Mouse (Mus musculus) mouse trophoblast stem cell (cell line): ENCODE data around the gene Mal.

Experiments used
- in situ Hi-C, 2 experiments: fragments of 300-500 bp; cut with MseI, MboI; formaldehyde crosslinking; loops; 2 replicates in 1 of 2; 3 replicates in 1 of 2; pipeline ENCODE4 v1.15.1; 2025

Mal gene

DNA sequence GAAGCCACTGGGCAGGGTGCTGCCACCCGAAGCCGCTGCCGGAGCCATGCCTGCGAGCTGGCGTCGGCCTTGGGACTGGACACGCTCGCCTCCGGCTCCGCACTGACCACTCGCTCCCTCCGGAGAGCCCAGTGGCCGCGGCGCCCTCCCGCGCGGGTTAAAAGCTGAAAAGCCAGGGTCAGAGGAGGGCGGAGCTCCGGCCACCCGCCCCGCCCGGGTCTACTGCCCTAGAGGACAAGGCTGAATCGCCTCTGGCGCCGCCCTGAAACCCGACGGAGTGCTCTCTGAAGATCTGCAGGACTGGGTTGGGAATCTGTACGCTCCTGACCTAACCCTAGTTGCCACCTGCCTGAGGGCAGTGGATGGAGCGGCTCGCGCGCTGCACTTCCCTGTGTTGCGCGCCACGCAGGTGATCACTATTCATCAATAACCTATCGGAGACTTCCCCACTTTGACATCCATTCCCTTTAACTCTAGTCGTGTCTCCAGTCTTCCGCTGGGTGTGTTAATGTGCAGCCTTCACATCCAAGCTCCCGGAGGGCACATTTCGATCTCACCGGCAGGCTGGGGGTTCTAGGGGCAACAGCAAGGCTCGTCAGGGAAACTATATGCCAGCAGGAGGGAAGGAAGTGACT lies at the start of gene Mal:
TSS of gene Mal (minus strand) at position 610 of the 635 bp plus-strand sequence.
- in situ Hi-C loops, result no loop called here

DNA sequence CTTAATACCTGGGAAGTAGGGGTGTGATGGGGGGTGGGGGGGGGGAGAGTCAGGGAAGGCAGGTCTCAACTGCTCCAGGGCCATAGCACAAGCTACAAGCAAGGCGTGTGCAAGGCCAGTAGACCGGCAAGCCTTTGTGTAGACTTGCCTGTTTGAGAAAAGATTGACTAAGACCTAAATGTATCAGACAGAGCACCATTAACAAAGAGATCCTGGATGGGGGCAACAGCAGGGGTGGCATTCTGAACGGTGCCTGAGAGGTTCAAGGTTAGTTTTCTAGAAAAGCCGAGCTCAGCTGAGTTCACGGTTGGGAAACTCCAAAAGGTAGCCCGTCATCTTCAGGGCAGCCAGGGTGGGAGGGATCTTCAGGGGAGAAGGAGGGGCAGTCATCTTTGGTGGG lies 48.8 kb upstream of the Mal start:
- in situ Hi-C loops, result no loop called here

DNA sequence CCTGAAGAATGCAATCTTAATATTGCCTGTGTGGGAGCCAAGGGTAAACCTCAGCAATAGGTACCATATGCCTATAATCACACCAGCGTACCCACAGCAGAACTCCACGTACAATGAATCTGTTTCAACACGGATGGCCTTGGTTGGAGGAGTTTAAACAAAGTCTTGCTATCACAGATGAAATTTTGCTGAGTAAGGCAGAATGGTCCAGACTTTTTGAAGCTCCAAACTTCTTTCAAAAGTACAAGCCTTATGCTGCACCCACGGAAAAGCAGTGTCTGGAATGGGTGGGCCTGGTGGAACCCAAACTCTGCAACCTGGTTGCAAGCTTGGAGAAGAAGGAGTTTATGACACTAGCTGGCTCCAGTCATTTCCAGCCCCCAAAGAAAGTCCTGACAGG lies 32.7 kb upstream of the Mal start:
- in situ Hi-C loops, result no loop called here

DNA sequence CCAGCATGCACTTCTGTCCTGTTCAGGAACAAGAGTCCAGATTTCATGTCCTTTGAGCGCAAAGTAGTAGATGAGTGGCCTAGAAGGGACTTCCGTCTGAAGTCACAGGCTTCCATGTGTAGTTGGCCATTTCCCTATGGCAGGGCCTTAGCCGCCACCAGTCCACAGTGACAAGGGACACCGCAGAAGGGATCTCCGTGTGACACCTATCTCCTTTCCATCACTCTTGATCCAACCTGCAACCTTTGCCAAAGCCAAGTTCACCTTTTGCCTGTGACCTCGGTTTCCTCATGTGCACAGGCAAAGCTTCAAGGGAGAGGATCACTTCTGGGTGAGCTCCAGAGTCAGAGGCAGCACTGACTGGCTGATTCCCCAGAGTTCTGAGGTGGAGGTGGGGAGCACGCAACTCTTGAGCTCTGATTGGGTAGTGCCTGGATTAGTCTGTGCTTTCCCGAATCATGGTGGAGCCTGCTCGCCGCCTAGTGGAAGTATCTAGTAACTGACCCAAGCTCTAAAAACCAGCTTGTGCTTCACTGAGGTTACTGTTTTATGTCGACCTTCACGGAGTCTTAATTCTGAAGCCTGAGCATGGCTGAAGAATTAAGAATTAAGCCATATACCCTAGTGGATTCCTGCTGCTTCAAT lies 27.3 kb upstream of the Mal start:
- in situ Hi-C loops, result no loop called here

DNA sequence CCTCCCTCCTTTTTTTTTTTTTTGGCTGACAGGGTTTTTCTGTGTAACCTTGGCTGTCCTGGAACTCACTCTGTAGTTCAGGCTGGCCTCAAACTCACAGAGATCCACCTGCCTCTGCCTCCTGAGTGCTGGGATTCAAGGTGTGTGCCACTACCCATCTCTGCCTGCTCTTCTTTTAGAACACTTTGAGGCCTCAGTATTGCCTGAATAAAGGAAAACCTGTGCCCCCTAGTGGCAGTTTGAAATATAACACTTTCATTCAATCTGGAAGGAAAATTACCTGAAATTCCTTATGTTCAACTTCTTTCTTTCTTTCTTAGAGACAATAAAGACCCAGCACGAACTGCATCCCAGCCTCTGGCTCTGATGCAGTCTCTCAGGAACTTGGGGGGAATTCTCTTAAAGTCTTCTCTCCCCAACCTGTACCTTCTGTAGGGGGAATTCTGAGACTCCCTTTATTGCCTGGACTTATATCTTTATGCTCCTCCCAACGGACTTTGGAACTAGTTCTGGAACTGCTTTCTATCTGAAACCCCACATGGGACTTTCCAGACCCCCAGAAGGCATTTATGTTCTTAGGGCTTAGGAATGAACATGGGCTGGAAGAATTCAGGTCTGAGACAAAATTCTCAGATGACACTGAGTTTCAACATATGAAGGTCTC lies 11.5 kb upstream of the Mal start:
- in situ Hi-C loops, result loop anchor here in 1 of 2 experiments (5.0 kb wide), 1 partner anchor 61 kb away; no protein-coding TSS in a partner anchor

DNA sequence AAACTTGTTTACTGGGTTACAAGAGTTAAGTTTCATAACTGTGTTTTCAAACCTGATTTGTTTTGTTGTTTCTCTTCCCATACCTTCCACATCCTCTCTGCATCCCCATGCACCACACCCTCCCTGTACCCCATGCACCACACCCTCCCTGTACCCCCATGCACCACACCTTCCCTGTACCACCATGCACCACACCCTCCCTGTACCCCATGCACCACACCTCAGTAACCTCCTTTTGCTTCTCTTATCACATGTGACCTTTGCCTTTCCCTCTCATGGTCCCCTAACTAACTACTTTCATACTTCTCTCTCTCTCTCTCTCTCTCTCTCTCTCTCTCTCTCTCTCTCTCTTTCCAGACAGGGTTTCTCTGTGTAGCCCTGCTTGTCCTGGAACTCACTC lies 10.5 kb upstream of the Mal start:
- in situ Hi-C loops, result loop anchor here in 1 of 2 experiments (5.0 kb wide), 1 partner anchor 60 kb away; no protein-coding TSS in a partner anchor

DNA sequence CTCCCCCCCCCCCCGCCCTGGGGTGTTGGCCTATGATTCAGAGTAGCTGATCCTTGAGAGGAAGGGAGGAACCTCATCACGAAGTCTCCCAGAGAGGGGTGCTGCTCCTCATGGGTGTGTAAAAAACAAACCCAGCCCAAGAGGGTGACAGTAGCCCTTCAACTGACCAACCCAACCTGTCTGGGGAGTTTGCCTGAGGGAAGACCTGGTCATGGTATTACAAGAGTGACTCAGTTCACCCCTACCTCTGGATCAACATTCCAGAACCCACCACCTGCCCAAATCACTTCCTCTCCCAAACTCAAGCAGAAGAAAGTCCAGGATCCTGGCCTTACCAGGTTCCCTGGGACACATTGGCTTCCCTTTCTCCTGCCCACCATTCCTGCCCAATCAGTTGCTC lies 6.2 kb upstream of the Mal start:
- in situ Hi-C loops, result no loop called here

DNA sequence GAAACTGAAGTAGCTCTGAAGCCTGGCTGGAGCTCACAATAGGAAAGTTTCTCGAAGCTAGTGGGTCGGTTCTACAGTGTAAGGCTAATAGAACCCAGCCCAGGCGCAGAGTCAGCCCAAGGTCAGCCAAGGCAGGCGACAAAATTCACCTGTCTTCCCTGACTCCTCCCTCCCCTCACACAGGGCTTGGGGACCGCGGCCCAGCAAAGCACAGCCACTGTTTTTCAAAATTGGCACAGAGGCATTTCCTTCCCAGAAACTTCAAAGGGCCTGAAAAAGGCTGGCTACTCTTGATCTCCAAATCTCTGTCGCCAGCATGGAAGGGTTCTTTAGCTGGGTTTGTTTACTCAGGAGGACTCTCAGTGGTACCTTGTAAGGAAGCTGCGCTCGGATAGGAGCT lies 1.1 kb downstream of the Mal start:
- in situ Hi-C loops, result no loop called here

DNA sequence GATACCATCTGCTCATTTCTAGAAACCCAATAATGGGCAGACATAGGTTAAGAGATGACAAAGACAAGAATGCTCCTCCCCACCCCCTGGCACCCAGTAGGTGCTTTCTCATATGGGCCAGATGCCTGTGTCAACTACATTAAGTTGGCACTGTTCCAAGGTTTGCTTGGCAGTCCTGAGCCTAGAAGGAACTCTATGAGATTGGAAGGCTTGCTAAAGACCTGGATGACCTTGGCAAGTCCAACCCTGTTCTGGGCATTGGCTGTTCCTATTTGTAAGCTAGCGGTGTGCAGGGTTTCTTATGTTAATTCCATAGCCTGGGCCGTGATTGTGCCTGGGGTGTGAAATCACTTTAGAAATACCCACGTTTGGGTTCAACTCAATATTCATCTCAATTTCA lies 1.7 kb downstream of the Mal start:
- in situ Hi-C loops, result no loop called here

DNA sequence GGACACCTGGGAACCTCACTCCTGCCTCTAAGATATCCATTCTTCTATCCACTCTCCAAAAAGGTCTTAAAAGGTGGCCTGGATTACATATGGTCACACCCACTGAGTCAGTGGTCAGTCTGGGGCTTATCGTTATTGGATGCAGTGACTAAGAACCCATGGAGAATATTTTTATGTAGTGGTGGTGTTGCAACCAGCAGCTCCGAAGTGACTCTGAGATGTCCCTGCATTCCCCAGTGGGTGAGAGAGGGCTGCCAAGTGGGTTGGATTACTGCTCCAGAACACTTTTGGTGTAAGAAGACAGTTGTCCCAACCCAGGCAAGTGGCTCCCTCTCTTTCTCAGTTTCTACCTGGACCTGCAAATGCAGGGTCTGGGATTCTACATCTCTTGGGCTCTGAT lies 3.7 kb downstream of the Mal start:
- in situ Hi-C loops, result no loop called here

DNA sequence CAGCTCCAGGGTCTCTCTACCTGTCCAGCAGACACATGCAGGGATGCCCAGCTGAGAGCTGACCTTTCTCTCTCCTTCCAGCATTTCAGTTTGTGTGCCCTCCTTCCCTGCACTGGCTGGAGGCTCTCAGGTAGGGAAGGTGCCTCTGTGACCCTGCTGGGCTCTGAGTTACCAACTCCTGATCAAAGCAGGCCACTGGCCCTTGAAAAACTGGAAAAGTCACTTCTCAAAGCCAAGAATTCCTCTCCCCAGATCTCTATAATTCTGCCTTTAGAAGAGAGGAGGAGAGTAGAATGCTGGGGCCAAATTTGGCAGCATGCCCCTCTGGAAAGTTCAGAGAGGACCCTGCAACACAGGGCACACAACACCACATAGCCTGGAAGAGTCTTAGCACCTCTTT lies 4.2 kb downstream of the Mal start:
- in situ Hi-C loops, result no loop called here

DNA sequence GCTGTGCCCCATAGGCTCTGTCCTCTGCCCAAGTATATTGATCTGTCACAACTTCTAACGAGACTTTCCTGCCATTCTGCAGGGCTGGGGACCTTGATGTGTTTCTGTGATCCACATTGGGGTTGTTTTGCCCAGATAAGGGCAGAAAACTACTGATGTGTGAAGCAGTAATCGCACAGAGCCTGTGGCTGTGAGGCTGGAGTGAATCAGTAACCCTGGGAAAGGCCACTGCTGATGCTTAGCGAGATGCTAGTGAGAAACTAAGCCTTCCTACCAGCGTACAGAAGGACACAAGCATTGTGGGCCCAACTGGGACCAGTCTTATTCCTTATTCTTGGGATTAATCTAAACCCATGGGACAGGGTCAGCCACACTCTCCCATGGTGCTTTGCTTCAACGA lies 4.9 kb downstream of the Mal start:
- in situ Hi-C loops, result no loop called here

DNA sequence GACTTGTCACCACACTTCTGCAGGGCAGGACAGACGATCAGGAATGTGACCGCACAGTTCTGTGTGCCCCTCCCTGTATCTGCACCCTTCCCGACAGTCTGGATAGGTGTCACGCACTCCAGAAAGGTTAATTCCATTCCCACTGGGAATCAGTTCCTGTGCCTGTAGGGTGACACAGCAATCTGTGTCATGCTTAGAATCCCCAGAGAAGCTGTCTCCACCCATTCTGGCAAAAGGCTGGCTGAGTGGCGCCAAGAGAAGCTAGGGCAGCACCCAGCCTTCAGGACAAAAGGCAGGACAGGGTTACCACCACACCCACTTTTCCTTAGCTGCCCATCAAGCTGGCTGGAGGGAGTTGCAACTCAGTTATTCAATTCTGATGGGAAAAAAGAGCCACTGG lies 6.6 kb downstream of the Mal start:
- in situ Hi-C loops, result no loop called here

DNA sequence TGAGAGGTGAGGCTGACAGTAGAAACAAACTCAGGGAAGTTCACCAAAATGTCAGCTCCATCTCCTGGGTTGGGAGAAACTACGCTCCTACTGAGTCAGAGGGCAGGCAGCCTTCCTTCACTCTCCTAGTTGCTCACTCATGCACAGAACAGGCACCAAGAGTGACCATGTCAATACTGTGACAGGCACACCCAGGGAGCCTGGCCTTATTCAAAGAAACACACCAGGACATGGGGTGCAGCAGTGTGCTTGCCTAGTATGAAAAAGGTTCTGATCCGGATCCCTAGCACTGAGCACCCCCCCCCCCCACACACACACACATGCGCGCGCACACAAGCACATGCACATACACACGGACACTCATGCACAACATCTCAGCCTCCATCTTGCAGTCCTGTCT lies 8.3 kb downstream of the Mal start:
- in situ Hi-C loops, result no loop called here

DNA sequence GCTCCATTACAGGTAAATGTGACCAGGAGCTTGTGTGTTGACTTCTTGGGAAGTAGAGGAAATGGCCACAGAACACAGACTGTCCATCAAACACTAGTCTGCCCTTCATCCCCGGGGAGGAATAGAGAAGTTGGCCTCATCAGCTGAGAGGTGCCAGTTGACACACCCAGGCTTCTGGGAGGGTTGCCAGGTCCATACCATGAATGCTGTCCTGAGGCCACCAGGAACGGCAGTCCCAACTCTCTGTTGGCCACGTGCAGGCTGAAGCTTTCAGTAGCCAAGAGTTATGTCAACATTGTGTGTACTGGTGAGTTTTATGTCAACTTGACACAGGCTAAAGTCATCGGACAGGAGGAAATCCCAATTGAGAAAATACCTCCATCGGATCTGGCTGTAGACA lies 9.6 kb downstream of the Mal start:
- in situ Hi-C loops, result no loop called here

DNA sequence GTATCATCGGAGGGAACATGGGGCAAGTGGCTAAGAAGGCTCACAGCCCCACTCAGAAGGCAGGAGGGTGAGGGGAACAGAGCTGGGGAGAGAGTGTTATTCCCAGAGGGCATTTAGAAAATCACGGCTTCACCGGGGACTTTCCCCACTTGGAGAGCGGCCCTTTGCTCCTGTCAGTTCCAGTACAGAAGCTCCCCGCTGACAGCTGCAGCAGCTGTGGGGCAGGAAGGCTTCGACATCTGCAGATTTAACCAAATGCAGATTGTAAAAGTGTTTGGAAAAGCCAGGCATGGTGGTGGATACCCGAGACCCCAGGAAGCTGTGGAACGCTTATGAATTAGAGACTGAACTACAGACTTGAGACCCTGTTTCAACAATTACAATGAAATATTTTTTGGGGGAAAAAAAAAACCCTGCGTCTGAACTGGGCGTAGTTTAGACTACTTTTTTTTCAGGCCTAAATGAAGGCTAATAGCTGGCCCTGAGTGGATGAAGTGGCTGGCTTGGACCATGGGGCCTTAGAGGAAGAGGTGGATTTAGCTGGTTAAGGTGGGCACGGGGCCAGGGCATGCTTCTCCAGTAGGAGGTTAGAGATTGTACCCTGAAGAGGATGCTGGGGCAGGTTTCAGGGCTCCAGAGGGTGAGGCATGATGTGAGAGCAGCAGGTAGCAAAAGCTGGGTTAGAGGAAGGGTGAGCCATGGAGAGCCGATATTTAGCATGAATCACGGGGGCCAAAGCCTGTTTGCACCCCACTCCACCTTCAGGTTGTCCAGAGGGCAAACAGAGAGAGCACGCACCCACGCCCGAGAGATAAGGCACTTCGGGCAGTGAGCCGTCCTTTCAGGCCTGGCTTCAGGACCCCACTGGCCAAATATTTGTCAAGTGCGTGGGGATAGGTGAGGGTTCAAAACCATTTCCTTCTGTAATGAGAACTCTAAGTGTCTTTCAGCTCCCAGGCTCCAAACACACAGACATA lies 12.5 kb downstream of the Mal start:
- in situ Hi-C loops, result no loop called here

DNA sequence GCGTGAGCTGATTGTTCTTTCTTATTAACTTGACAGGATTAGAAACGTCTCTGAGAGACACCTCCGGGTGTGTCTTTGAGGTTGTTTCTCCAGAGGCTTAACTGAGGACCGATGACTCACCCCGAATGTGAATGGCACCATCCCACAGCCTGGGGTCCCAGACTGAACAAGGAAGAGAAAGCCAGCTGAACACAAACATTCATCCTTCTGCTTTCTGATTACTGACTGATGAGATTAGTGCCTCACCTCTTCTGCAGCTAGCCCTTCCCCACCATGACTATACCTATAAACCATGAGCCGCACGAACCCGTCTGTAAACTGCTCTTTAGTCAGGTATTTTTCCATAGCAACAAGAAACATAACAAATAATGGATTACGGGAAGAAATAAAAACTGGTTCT lies 17.5 kb downstream of the Mal start:
- in situ Hi-C loops, result no loop called here

DNA sequence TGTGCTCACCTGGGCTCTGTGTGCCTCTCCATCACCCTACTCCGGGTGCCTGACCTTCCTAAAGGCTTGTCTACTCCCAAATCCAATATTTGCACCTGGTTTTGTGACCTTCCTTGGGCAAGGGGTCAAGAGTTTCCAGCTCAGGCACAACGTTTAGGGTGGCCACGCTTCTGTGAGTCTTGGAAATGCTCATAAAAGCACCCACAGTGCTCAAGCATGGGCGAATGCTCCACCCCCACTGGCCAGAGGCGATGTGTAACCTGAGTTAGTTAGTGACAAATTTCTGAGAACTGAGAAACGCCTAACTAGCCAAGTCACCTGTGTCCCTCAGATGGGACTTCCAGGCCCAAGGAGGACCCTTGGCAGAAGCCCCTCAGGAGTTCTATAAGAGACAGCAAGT lies 20.9 kb downstream of the Mal start:
- in situ Hi-C loops, result no loop called here

DNA sequence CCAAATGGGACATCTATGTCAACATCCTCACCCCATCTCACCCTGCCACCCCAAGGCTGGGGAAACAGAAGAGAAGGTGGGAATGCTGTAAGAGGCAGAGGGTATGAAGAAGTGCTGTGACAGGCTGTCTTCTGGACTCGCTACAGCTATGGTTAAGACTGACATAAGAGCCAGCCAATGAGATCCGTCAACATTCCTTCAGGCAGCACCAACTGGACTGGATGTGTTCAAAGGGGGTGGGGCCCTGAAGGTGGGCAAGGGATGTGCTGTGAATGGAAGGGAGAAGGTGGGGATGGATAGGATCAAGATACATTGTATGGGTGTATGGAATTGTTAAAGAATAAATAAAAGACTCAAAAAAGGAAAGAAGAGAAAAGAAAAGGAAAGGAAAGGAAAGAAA lies 23.9 kb downstream of the Mal start:
- in situ Hi-C loops, result no loop called here

DNA sequence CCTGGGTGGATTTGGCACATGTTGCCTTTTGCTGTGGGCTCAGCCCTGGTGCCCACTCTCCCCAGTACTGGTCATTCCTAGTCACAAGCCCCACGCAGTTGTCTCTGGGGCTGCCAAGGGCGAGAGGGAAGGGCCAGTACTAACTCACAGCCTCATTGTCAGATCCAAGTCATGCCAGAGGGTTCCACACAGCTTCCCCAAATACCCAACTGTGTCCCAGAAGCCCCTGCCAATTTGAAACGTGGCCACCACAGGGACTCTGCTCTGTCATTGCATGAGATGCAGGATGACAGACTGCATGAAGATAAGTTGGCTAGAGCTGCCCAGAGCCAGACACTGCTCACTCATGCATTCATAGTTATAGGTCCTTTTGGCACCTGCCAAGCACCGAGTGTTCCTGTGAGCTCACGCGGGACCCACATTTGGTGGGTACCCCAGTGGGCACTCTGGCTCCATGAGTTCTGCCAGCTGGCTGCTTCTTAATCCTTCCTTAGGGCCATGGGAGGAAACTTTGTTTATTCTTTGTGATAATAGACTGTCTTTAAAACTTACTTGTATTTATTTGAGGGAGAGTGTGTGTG lies 28.4 kb downstream of the Mal start:
- in situ Hi-C loops, result no loop called here

DNA sequence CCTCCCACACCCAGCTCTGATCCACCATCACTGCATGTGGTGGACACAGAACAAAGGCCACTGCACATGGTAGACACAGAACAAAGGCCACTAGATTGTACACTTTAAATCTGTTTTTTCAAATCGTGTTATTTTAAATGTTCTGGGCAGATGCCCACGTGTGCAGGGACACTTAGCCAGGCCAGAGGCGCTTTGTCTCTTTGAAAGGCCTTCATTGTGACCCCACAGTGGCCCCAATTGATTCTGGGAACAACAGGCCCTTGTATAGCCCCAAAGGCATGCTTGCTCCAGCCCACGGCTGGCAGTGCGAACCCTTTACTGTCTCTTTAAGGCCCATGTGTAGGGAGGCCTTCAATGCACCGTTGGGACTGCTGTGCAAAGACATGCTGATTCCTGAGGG lies 29.1 kb downstream of the Mal start:
- in situ Hi-C loops, result no loop called here

DNA sequence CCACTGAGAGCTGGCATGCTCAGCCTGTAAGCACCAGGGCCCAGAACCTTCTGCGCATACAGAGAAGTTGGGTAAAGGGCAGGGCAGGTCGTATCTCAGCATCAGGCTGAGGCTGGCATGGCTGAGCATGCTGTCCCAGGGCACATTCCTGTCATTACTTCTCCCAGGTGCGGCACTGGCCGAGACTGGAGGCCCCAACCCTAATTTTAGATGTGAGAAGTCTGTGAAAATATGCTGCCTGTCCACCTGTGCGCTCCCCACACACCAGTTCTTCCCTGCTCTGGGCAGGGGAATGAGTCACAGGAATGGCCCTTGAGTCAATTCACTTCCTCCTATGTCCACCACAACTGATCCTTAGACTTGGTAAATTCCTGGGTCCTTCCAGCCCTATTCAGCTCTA lies 30.8 kb downstream of the Mal start:
- in situ Hi-C loops, result no loop called here
